Mouse (Mus musculus) neural tube, embryonic 13.5 days (tissue): Measurements from ENCODE around the gene Olfml3. TPM values are rescaled to one million over a fixed set of nuclear protein-coding genes. Genes with fewer than 3 reads are reported as not detected.

Source experiments
- ATAC-seq: fragments of 200-750 bp; cut with Nextera tagmentation; 2 replicates; pipeline ENCODE4 v1.8.0; 2017; ENCODE audit warnings: low read depth, mild to moderate bottlenecking, moderate TSS enrichment, moderate library complexity
- H3K27ac ChIP-seq: fragments of 300-500 bp; sonication (generic); replicated peaks from 2 replicates; pipeline ENCODE4 v1.5.1; 2015; ENCODE audit warnings: moderate library complexity, mild to moderate bottlenecking, inconsistent platforms
- H3K27me3 ChIP-seq: fragments of 300-500 bp; sonication (generic); 2 replicates; pipeline ENCODE4 v1.6.1; 2015; ENCODE audit warnings: mild to moderate bottlenecking, inconsistent platforms
- H3K36me3 ChIP-seq: fragments of 300-500 bp; sonication (generic); 2 replicates; pipeline ENCODE4 v1.6.1; 2015; ENCODE audit warnings: mild to moderate bottlenecking, inconsistent platforms
- H3K4me1 ChIP-seq: fragments of 300-500 bp; sonication (generic); replicated peaks from 2 replicates; pipeline ENCODE4 v1.6.1; 2015; ENCODE audit warnings: inconsistent platforms
- H3K4me2 ChIP-seq: fragments of 300-500 bp; sonication (generic); 2 replicates; pipeline ENCODE4 v1.6.1; 2015; ENCODE audit warnings: inconsistent platforms, mild to moderate bottlenecking, moderate library complexity
- H3K4me3 ChIP-seq: fragments of 300-500 bp; sonication (generic); 2 replicates; pipeline ENCODE4 v1.5.1; 2015; ENCODE audit warnings: mild to moderate bottlenecking, inconsistent platforms
- H3K9ac ChIP-seq: fragments of 300-500 bp; sonication (generic); 2 replicates; pipeline ENCODE4 v1.6.1; 2015; ENCODE audit warnings: moderate library complexity, mild to moderate bottlenecking, inconsistent platforms
- H3K9me3 ChIP-seq: fragments of 300-500 bp; sonication (generic); 2 replicates; pipeline ENCODE4 v1.6.1; 2016; ENCODE audit warnings: inconsistent platforms
- WGBS: fragments of 180-500 bp; shearing (Covaris S2); methylation state at CpG from one replicate; pipeline ENCODE4 v1.1.7; 2015; 5-methylcytosine and 5-hydroxymethylcytosine counted together
- polyA plus RNA-seq: library from polyadenylated mRNA; unstranded; fragments of >200 nt; fragmentation: Nextera tagmentation; extraction: Ambion mirVana; gene quantifications from 2 replicates; pipeline ENCODE4 v1.2.1, GENCODE M21; 2015

Olfml3 gene
- polyA plus RNA-seq, 1 experiment from 2014 or later, result 14.2 TPM

GRCm38 (mm10) chr3:103766789-103767188 lies 29.0 kb upstream of the Olfml3 start:
- no peaks in the 10 kb centered on the region for H3K4me1 ChIP-seq
- H3K9ac ChIP-seq, result no peak overlapping the region
- WGBS, result 61% methylated on average over 3 of the region's 3 CpGs
- no peaks in the 10 kb centered on the region for H3K27me3 ChIP-seq
- H3K9me3 ChIP-seq, result no peaks in the 10 kb centered on the region
- no peak overlapping the region for H3K27ac ChIP-seq
- H3K4me3 ChIP-seq, result no peak overlapping the region
- H3K36me3 ChIP-seq, result peaks cover 39% of the 10 kb centered on the region
- no peak for ATAC-seq
- no peak overlapping the region for H3K4me2 ChIP-seq

- H3K4me2 ChIP-seq, result no peak overlapping the region
- no peak overlapping the region for H3K4me3 ChIP-seq
- 79% methylated on average over 5 of the region's 5 CpGs for WGBS
- H3K27me3 ChIP-seq, result no peaks in the 10 kb centered on the region
- H3K27ac ChIP-seq, result no peak overlapping the region
- H3K9me3 ChIP-seq, result no peaks in the 10 kb centered on the region
- peaks cover 75% of the 10 kb centered on the region for H3K36me3 ChIP-seq
- no peak overlapping the region for H3K9ac ChIP-seq
- no peaks in the 10 kb centered on the region for H3K4me1 ChIP-seq
- no peak for ATAC-seq
Observed at GRCm38 (mm10) chr3:103759261-103759970, 21.6 kb upstream of the Olfml3 start.

GRCm38 (mm10) chr3:103758456-103758855 lies 20.7 kb upstream of the Olfml3 start:
- Histone ChIP-seq H3K4me2 (no peak overlapping the region), H3K36me3 (peaks cover 75% of the 10 kb centered on the region), H3K4me1 (no peaks in the 10 kb centered on the region), H3K4me3 (no peak overlapping the region), H3K9ac (no peak overlapping the region), H3K9me3 (no peaks in the 10 kb centered on the region), H3K27me3 (no peaks in the 10 kb centered on the region), H3K27ac (no peak overlapping the region)
- no peak for ATAC-seq
- WGBS, result 73% methylated on average over 7 of the region's 7 CpGs

- Histone ChIP-seq H3K36me3 (peaks cover 74% of the 10 kb centered on the region), H3K27me3 (no peaks in the 10 kb centered on the region), H3K27ac (no peak overlapping the region), H3K4me3 (no peak overlapping the region), H3K4me2 (no peak overlapping the region), H3K9me3 (no peaks in the 10 kb centered on the region), H3K9ac (no peak overlapping the region), H3K4me1 (no peaks in the 10 kb centered on the region)
- WGBS, result 92% methylated on average over 2 of the region's 2 CpGs
- no peak for ATAC-seq
Observed at GRCm38 (mm10) chr3:103756920-103757319, 19.1 kb upstream of the Olfml3 start.

GRCm38 (mm10) chr3:103755351-103755750 lies 17.6 kb upstream of the Olfml3 start:
- H3K27me3 ChIP-seq, result no peaks in the 10 kb centered on the region
- 82% methylated on average over 3 of the region's 3 CpGs for WGBS
- H3K4me2 ChIP-seq, result no peak overlapping the region
- peaks cover 75% of the 10 kb centered on the region for H3K36me3 ChIP-seq
- no peak for ATAC-seq
- no peaks in the 10 kb centered on the region for H3K9me3 ChIP-seq
- no peaks in the 10 kb centered on the region for H3K4me1 ChIP-seq
- no peak overlapping the region for H3K4me3 ChIP-seq
- no peak overlapping the region for H3K27ac ChIP-seq
- H3K9ac ChIP-seq, result no peak overlapping the region

- Histone ChIP-seq H3K36me3 (peaks cover 78% of the 10 kb centered on the region), H3K27ac (no peak overlapping the region), H3K9ac (no peak overlapping the region), H3K4me2 (no peak overlapping the region), H3K9me3 (no peaks in the 10 kb centered on the region), H3K27me3 (no peaks in the 10 kb centered on the region), H3K4me3 (no peak overlapping the region), H3K4me1 (no peaks in the 10 kb centered on the region)
- 87% methylated on average over 2 of the region's 2 CpGs for WGBS
- ATAC-seq, result no peak
Observed at GRCm38 (mm10) chr3:103751558-103751957, 13.8 kb upstream of the Olfml3 start.

- Histone ChIP-seq H3K36me3 (peaks cover 89% of the 10 kb centered on the region), H3K27ac (no peak overlapping the region), H3K4me2 (no peak overlapping the region), H3K27me3 (no peaks in the 10 kb centered on the region), H3K9me3 (no peaks in the 10 kb centered on the region), H3K4me3 (no peak overlapping the region), H3K9ac (no peak overlapping the region), H3K4me1 (no peaks in the 10 kb centered on the region)
- WGBS, result 76% methylated on average over 5 of the region's 5 CpGs
- no peak for ATAC-seq
Observed at GRCm38 (mm10) chr3:103746711-103747110, 8.9 kb upstream of the Olfml3 start.

GRCm38 (mm10) chr3:103745001-103745770 lies 7.4 kb upstream of the Olfml3 start:
- no peak overlapping the region for H3K27ac ChIP-seq
- H3K36me3 ChIP-seq, result peaks cover 82% of the 10 kb centered on the region
- ATAC-seq, result no peak
- H3K27me3 ChIP-seq, result no peaks in the 10 kb centered on the region
- H3K4me2 ChIP-seq, result no peak overlapping the region
- no peak overlapping the region for H3K4me3 ChIP-seq
- no peaks in the 10 kb centered on the region for H3K9me3 ChIP-seq
- 0 out of 2 replicates have a peak, but pooled peaks cover 6% of the 10 kb centered on the region for H3K4me1 ChIP-seq
- WGBS, result 83% methylated on average over 14 of the region's 14 CpGs
- no peak overlapping the region for H3K9ac ChIP-seq

- Histone ChIP-seq H3K36me3 (peaks cover 63% of the 10 kb centered on the region), H3K9ac (no peak overlapping the region), H3K4me2 (no peak overlapping the region), H3K9me3 (no peaks in the 10 kb centered on the region), H3K4me1 (0 out of 2 replicates have a peak, but pooled peaks cover 10% of the 10 kb centered on the region), H3K27me3 (no peaks in the 10 kb centered on the region), H3K27ac (no peak overlapping the region), H3K4me3 (no peak overlapping the region)
- ATAC-seq, result no peak
- 85% methylated on average over 6 of the region's 6 CpGs for WGBS
Observed at GRCm38 (mm10) chr3:103743208-103743607, 5.4 kb upstream of the Olfml3 start.

- WGBS, result 17% methylated on average over 5 of the region's 5 CpGs
- Histone ChIP-seq H3K4me2 (no peak overlapping the region), H3K9me3 (no peaks in the 10 kb centered on the region), H3K4me3 (no peak overlapping the region), H3K4me1 (peaks cover 38% of the 10 kb centered on the region), H3K9ac (no peak overlapping the region), H3K36me3 (peaks cover 35% of the 10 kb centered on the region), H3K27me3 (no peaks in the 10 kb centered on the region), H3K27ac (no peak overlapping the region)
- ATAC-seq, result no peak
Observed at GRCm38 (mm10) chr3:103740342-103740741, 2.5 kb upstream of the Olfml3 start.

GRCm38 (mm10) chr3:103739329-103739728 lies 1.5 kb upstream of the Olfml3 start, which contains the start of gene Gm10964:
TSS of gene Gm10964 (plus strand) at chr3:103739366.
- no peak for ATAC-seq
- 92% methylated on average over 1 of the region's 1 CpGs for WGBS
- H3K9ac ChIP-seq, result 0 out of 2 replicates have a peak within 1 kb of the TSS, but pooled peaks have one; percentile 58

GRCm38 (mm10) chr3:103737061-103737754 lies 593 bp downstream of the Olfml3 start:
- Histone ChIP-seq H3K9me3 (no peaks in the 10 kb centered on the region), H3K4me2 (peak overlapping the region; percentile 54), H3K27me3 (no peaks in the 10 kb centered on the region), H3K9ac (peak overlapping the region; percentile 58), H3K4me1 (peaks cover 66% of the 10 kb centered on the region), H3K4me3 (peak overlapping the region; percentile 25), H3K27ac (peak overlapping the region; percentile 88), H3K36me3 (peaks cover 9% of the 10 kb centered on the region)
- ATAC-seq, result no peak
- 30% methylated on average over 16 of the region's 16 CpGs for WGBS

More at GRCm38 (mm10) chr3:103739329-103739728, 1.5 kb upstream of the Olfml3 start, which contains the start of gene Gm10964:
- H3K27ac ChIP-seq, result peak within 1 kb of the TSS; percentile 88
- peak within 1 kb of the TSS; percentile 54 for H3K4me2 ChIP-seq
- H3K4me1 ChIP-seq, result peaks cover 48% of the 10 kb centered on the region
- no peaks in the 10 kb centered on the region for H3K27me3 ChIP-seq
- no peaks in the 10 kb centered on the region for H3K9me3 ChIP-seq
- peaks cover 25% of the 10 kb centered on the region for H3K36me3 ChIP-seq
- H3K4me3 ChIP-seq, result peak within 1 kb of the TSS; percentile 25
